Mouse (Mus musculus): ENCODE results near the gene Ifitm5. TPM values are rescaled to one million over a fixed set of nuclear protein-coding genes. Genes with fewer than 3 reads are reported as not detected.

Ifitm5 gene
- polyA plus RNA-seq, 1 experiment: not detected

- no peak for DNase-seq (ENCODE audit: extremely low spot score in 1 of 2, low spot score in 1 of 2)
Observed at GRCm38 (mm10) chr7:140966921-140967320, 16.8 kb upstream of the Ifitm5 start, which contains the start of gene Ifitm1. Ifitm1 (plus strand) TSS chr7:140967221.

- no peak for DNase-seq (ENCODE audit: extremely low spot score in 1 of 2, low spot score in 1 of 2)
Observed at GRCm38 (mm10) chr7:140962733-140963132, 12.6 kb upstream of the Ifitm5 start.

GRCm38 (mm10) chr7:140961416-140961815 is 11.3 kb upstream of the Ifitm5 start:
- DNase-seq (ENCODE audit: extremely low spot score in 1 of 2, low spot score in 1 of 2): no peak

- no peak for DNase-seq (ENCODE audit: extremely low spot score in 1 of 2, low spot score in 1 of 2)
Observed at GRCm38 (mm10) chr7:140960026-140960425, 9.9 kb upstream of the Ifitm5 start.

- peak in 1 of 2 experiments; percentile 51 for DNase-seq (ENCODE audit: extremely low spot score in 1 of 2, low spot score in 1 of 2)
Observed at GRCm38 (mm10) chr7:140959181-140959901, 9.2 kb upstream of the Ifitm5 start.

GRCm38 (mm10) chr7:140956556-140956869 is 6.4 kb upstream of the Ifitm5 start:
- no peak for DNase-seq (ENCODE audit: extremely low spot score in 1 of 2, low spot score in 1 of 2)

- peak in 1 of 2 experiments; percentile 65 for DNase-seq (ENCODE audit: extremely low spot score in 1 of 2, low spot score in 1 of 2)
Observed at GRCm38 (mm10) chr7:140955758-140956555, 5.9 kb upstream of the Ifitm5 start, which contains the start of the genes Gm45717 and Ifitm2. Gm45717 (minus strand) TSS chr7:140955937. Ifitm2 (minus strand) TSS chr7:140955987.

GRCm38 (mm10) chr7:140955342-140955741 is 5.3 kb upstream of the Ifitm5 start:
- no peak for DNase-seq (ENCODE audit: extremely low spot score in 1 of 2, low spot score in 1 of 2)

GRCm38 (mm10) chr7:140954733-140955071 is 4.6 kb upstream of the Ifitm5 start:
- no peak for DNase-seq (ENCODE audit: extremely low spot score in 1 of 2, low spot score in 1 of 2)

GRCm38 (mm10) chr7:140953800-140954732 is 4.0 kb upstream of the Ifitm5 start:
- no peak for DNase-seq (ENCODE audit: extremely low spot score in 1 of 2, low spot score in 1 of 2)

GRCm38 (mm10) chr7:140953133-140953532 is 3.0 kb upstream of the Ifitm5 start:
- DNase-seq (ENCODE audit: extremely low spot score in 1 of 2, low spot score in 1 of 2): no peak

- DNase-seq (ENCODE audit: extremely low spot score in 1 of 2, low spot score in 1 of 2): no peak
Observed at GRCm38 (mm10) chr7:140952441-140952840, 2.4 kb upstream of the Ifitm5 start.

GRCm38 (mm10) chr7:140951765-140952164 is 1.7 kb upstream of the Ifitm5 start:
- DNase-seq (ENCODE audit: extremely low spot score in 1 of 2, low spot score in 1 of 2): no peak

- no peak for DNase-seq (ENCODE audit: extremely low spot score in 1 of 2, low spot score in 1 of 2)
Observed at GRCm38 (mm10) chr7:140951051-140951450, 960 bp upstream of the Ifitm5 start.

GRCm38 (mm10) chr7:140949255-140949654 is 836 bp downstream of the Ifitm5 start:
- no peak for DNase-seq (ENCODE audit: extremely low spot score in 1 of 2, low spot score in 1 of 2)

GRCm38 (mm10) chr7:140948161-140948560 is 1.9 kb downstream of the Ifitm5 start:
- no peak for DNase-seq (ENCODE audit: extremely low spot score in 1 of 2, low spot score in 1 of 2)

- DNase-seq (ENCODE audit: extremely low spot score in 1 of 2, low spot score in 1 of 2): no peak
Observed at GRCm38 (mm10) chr7:140946980-140947379, 3.1 kb downstream of the Ifitm5 start.

GRCm38 (mm10) chr7:140946311-140946710 is 3.8 kb downstream of the Ifitm5 start:
- DNase-seq (ENCODE audit: extremely low spot score in 1 of 2, low spot score in 1 of 2): no peak

- no peak for DNase-seq (ENCODE audit: extremely low spot score in 1 of 2, low spot score in 1 of 2)
Observed at GRCm38 (mm10) chr7:140945247-140945646, 4.8 kb downstream of the Ifitm5 start.

GRCm38 (mm10) chr7:140944236-140944635 is 5.9 kb downstream of the Ifitm5 start:
- no peak for DNase-seq (ENCODE audit: extremely low spot score in 1 of 2, low spot score in 1 of 2)

- DNase-seq (ENCODE audit: extremely low spot score in 1 of 2, low spot score in 1 of 2): no peak
Observed at GRCm38 (mm10) chr7:140943356-140943755, 6.7 kb downstream of the Ifitm5 start.

All from frontal cortex, adult 2 months (tissue).